Mouse (Mus musculus): ENCODE measurements around the gene Tenm4. TPM values are rescaled to one million over a fixed set of nuclear protein-coding genes. Genes with fewer than 3 reads are reported as not detected.
A peak's percentile ranks its signal among the peaks of the same experiment; 100 is the strongest.
"Not testable (repeated sequence)": the region's sequence is repeated elsewhere in the genome, so short reads cannot be mapped to it uniquely, and the experiment has no call there.

Tenm4 gene
- polyA plus RNA-seq, 1 experiment from 2014 or later, result 36.3 TPM

- peaks cover 29% of the 10 kb centered on the region for H3K4me1 ChIP-seq
These were observed 737.1 kb downstream of the Tenm4 start for GRCm38 (mm10) chr7:96907971-96908680.

GRCm38 (mm10) chr7:96909856-96910255 lies 738.8 kb downstream of the Tenm4 start:
- Histone ChIP-seq H3K36me3 (peaks cover 11% of the 10 kb centered on the region), H3K27me3 (peaks cover 2% of the 10 kb centered on the region; the same call in 1 of the 2 replicates), H3K4me2 (no peak overlapping the region), H3K9ac (no peak overlapping the region), H3K27ac (no peak overlapping the region), H3K9me3 (no peaks in the 10 kb centered on the region), H3K4me3 (no peak overlapping the region), H3K4me1 (peaks cover 29% of the 10 kb centered on the region)
- ATAC-seq (ENCODE audit: insufficient number of reproducible peaks, low FRiP score, low TSS enrichment, low read depth), result no peak
- 65% methylated on average over 5 of the region's 5 CpGs for whole genome bisulfite sequencing

More at GRCm38 (mm10) chr7:96907971-96908680, 737.1 kb downstream of the Tenm4 start:
- H3K4me2 ChIP-seq, result no peak overlapping the region
- no peak for ATAC-seq (ENCODE audit: insufficient number of reproducible peaks, low FRiP score, low TSS enrichment, low read depth)
- H3K27me3 ChIP-seq, result no peaks in the 10 kb centered on the region
- WGBS, result 68% methylated on average over 16 of the region's 16 CpGs
- H3K27ac ChIP-seq, result no peak overlapping the region
- H3K4me3 ChIP-seq, result no peak overlapping the region
- H3K36me3 ChIP-seq, result peaks cover 11% of the 10 kb centered on the region
- no peak overlapping the region for H3K9ac ChIP-seq
- no peaks in the 10 kb centered on the region for H3K9me3 ChIP-seq

- H3K9ac ChIP-seq, result no peak overlapping the region
- no peak overlapping the region for H3K4me2 ChIP-seq
- ATAC-seq (ENCODE audit: insufficient number of reproducible peaks, low FRiP score, low TSS enrichment, low read depth), result no peak
- 31% methylated on average over 12 of the region's 12 CpGs for WGBS
- no peak overlapping the region for H3K4me3 ChIP-seq
- no peak overlapping the region for H3K27ac ChIP-seq
- H3K4me1 ChIP-seq, result peaks cover 29% of the 10 kb centered on the region
- peaks cover 5% of the 10 kb centered on the region; the same call in 1 of the 2 replicates for H3K27me3 ChIP-seq
- no peaks in the 10 kb centered on the region for H3K9me3 ChIP-seq
- H3K36me3 ChIP-seq, result peaks cover 11% of the 10 kb centered on the region
These were observed 739.4 kb downstream of the Tenm4 start for GRCm38 (mm10) chr7:96910310-96910960.

GRCm38 (mm10) chr7:96914031-96914430 lies 743.0 kb downstream of the Tenm4 start:
- Histone ChIP-seq H3K36me3 (no peaks in the 10 kb centered on the region), H3K4me1 (peaks cover 24% of the 10 kb centered on the region), H3K27me3 (peaks cover 5% of the 10 kb centered on the region; the same call in 1 of the 2 replicates), H3K27ac (no peak overlapping the region), H3K4me2 (no peak overlapping the region), H3K9me3 (no peaks in the 10 kb centered on the region), H3K4me3 (no peak overlapping the region), H3K9ac (no peak overlapping the region)
- WGBS, result 2% methylated on average over 6 of the region's 6 CpGs
- ATAC-seq (ENCODE audit: insufficient number of reproducible peaks, low FRiP score, low TSS enrichment, low read depth), result no peak

GRCm38 (mm10) chr7:96915452-96916105 lies 744.5 kb downstream of the Tenm4 start:
- 3% methylated on average over 2 of the region's 2 CpGs for WGBS
- no peak for ATAC-seq (ENCODE audit: insufficient number of reproducible peaks, low FRiP score, low TSS enrichment, low read depth)

GRCm38 (mm10) chr7:96920447-96921095 lies 749.5 kb downstream of the Tenm4 start:
- H3K4me2 ChIP-seq, result no peak overlapping the region
- H3K27me3 ChIP-seq, result no peaks in the 10 kb centered on the region
- H3K27ac ChIP-seq, result no peak overlapping the region
- H3K9me3 ChIP-seq, result no peaks in the 10 kb centered on the region
- H3K4me3 ChIP-seq, result no peak overlapping the region
- H3K4me1 ChIP-seq, result no peaks in the 10 kb centered on the region
- no peak overlapping the region for H3K9ac ChIP-seq
- ATAC-seq (ENCODE audit: insufficient number of reproducible peaks, low FRiP score, low TSS enrichment, low read depth), result no peak
- WGBS, result 70% methylated on average over 7 of the region's 7 CpGs
- no peaks in the 10 kb centered on the region for H3K36me3 ChIP-seq

More at GRCm38 (mm10) chr7:96915452-96916105, 744.5 kb downstream of the Tenm4 start:
- H3K36me3 ChIP-seq, result no peaks in the 10 kb centered on the region
- H3K4me3 ChIP-seq, result no peak overlapping the region
- no peak overlapping the region for H3K4me2 ChIP-seq
- H3K9me3 ChIP-seq, result no peaks in the 10 kb centered on the region
- H3K9ac ChIP-seq, result no peak overlapping the region
- H3K4me1 ChIP-seq, result peaks cover 11% of the 10 kb centered on the region
- H3K27me3 ChIP-seq, result peaks cover 5% of the 10 kb centered on the region; the same call in 1 of the 2 replicates
- H3K27ac ChIP-seq, result no peak overlapping the region

GRCm38 (mm10) chr7:96922927-96923326 lies 751.9 kb downstream of the Tenm4 start:
- Histone ChIP-seq H3K4me3 (no peak overlapping the region), H3K27me3 (no peaks in the 10 kb centered on the region), H3K27ac (no peak overlapping the region), H3K9ac (no peak overlapping the region), H3K4me2 (no peak overlapping the region), H3K4me1 (no peaks in the 10 kb centered on the region), H3K9me3 (no peaks in the 10 kb centered on the region), H3K36me3 (no peaks in the 10 kb centered on the region)
- 97% methylated on average over 2 of the region's 2 CpGs for WGBS
- ATAC-seq (ENCODE audit: insufficient number of reproducible peaks, low FRiP score, low TSS enrichment, low read depth), result no peak

GRCm38 (mm10) chr7:96943715-96944377 lies 772.8 kb downstream of the Tenm4 start:
- no peak overlapping the region for H3K4me2 ChIP-seq
- H3K9ac ChIP-seq, result no peak overlapping the region
- no peak overlapping the region for H3K27ac ChIP-seq
- H3K27me3 ChIP-seq, result no peaks in the 10 kb centered on the region
- no peaks in the 10 kb centered on the region for H3K36me3 ChIP-seq
- ATAC-seq (ENCODE audit: insufficient number of reproducible peaks, low FRiP score, low TSS enrichment, low read depth), result no peak
- no peaks in the 10 kb centered on the region for H3K9me3 ChIP-seq
- WGBS, result 71% methylated on average over 5 of the region's 5 CpGs
- H3K4me3 ChIP-seq, result no peak overlapping the region
- no peaks in the 10 kb centered on the region for H3K4me1 ChIP-seq

GRCm38 (mm10) chr7:96946501-96946900 lies 775.5 kb downstream of the Tenm4 start:
- WGBS, result 87% methylated on average over 8 of the region's 8 CpGs
- H3K4me1 ChIP-seq, result not testable (repeated sequence)

GRCm38 (mm10) chr7:96951281-96952051 lies 780.4 kb downstream of the Tenm4 start, which contains the start of gene Nars2:
Nars2 (plus strand) TSS chr7:96951505.
- peak within 1 kb of the TSS; percentile 68 for H3K4me2 ChIP-seq
- H3K9me3 ChIP-seq, result no peaks in the 10 kb centered on the region
- no peaks in the 10 kb centered on the region for H3K36me3 ChIP-seq
- no peaks in the 10 kb centered on the region for H3K27me3 ChIP-seq
- peak within 1 kb of the TSS; percentile 95 for H3K4me3 ChIP-seq
- H3K27ac ChIP-seq, result peak within 1 kb of the TSS; percentile 93
- under 1% methylated on average over 62 of the region's 62 CpGs for WGBS
- H3K9ac ChIP-seq, result peak within 1 kb of the TSS; percentile 73
- ATAC-seq (ENCODE audit: insufficient number of reproducible peaks, low FRiP score, low TSS enrichment, low read depth), result peak; percentile 99
- peaks cover 5% of the 10 kb centered on the region; the same call in 1 of the 2 replicates for H3K4me1 ChIP-seq

More at GRCm38 (mm10) chr7:96946501-96946900, 775.5 kb downstream of the Tenm4 start:
- not testable (repeated sequence) for H3K4me3 ChIP-seq; H3K27ac ChIP-seq; ATAC-seq (ENCODE audit: insufficient number of reproducible peaks, low FRiP score, low TSS enrichment, low read depth); H3K9ac ChIP-seq; H3K36me3 ChIP-seq; H3K27me3 ChIP-seq; H3K4me2 ChIP-seq; H3K9me3 ChIP-seq
